Mouse (Mus musculus) ES-E14 (cell line): Measurements from ENCODE around the gene Usp48. TPM values are rescaled to one million over a fixed set of nuclear protein-coding genes. Genes with fewer than 3 reads are reported as not detected.
"Not testable (repeated sequence)": the region's sequence is repeated elsewhere in the genome, so short reads cannot be mapped to it uniquely, and the experiment has no call there.

ENCODE experiments used
- DNase-seq: peaks from one replicate; pipeline ENCODE4 v3.0.0-alpha.2; 2013; ENCODE audit warnings: low read depth, low spot score
- H3K27ac ChIP-seq: 2 replicates; pipeline ENCODE4 v1.5.1; 2012; ENCODE audit warnings: low read depth, mild to moderate bottlenecking, low read length, moderate library complexity, mixed read lengths; ENCODE audit not compliant: poor library complexity, insufficient read depth, severe bottlenecking
- H3K36me3 ChIP-seq: 2 replicates; pipeline ENCODE4 v1.6.1; 2012; ENCODE audit warnings: mild to moderate bottlenecking, low read length, moderate library complexity, mixed read lengths; ENCODE audit not compliant: control insufficient read depth, poor library complexity, insufficient read depth, severe bottlenecking
- H3K4me1 ChIP-seq, 2 experiments: fragments of 150-350 bp in 1 of 2; sonication (generic) in 1 of 2; 2 replicates each; pipeline ENCODE4 v1.6.1; 2012; ENCODE audit warnings: low read length in 2 of 2, mild to moderate bottlenecking in 1 of 2, mixed read lengths in 1 of 2; ENCODE audit not compliant: control insufficient read depth in 2 of 2, insufficient read depth in 2 of 2, poor library complexity in 1 of 2
- H3K4me3 ChIP-seq, 2 experiments: fragments of 150-350 bp in 1 of 2; sonication (generic) in 1 of 2; 2 replicates each; pipeline ENCODE4 v1.5.1; 2012; ENCODE audit warnings: low read length in 2 of 2, low read depth in 1 of 2, mild to moderate bottlenecking in 1 of 2, mixed read lengths in 1 of 2; ENCODE audit not compliant: insufficient read depth in 1 of 2, poor library complexity in 1 of 2, severe bottlenecking in 1 of 2
- H3K9ac ChIP-seq: 2 replicates; pipeline ENCODE4 v1.6.1; 2012; ENCODE audit warnings: low read depth, mild to moderate bottlenecking, low read length, mixed read lengths; ENCODE audit not compliant: poor library complexity, insufficient read depth, severe bottlenecking
- H3K9me3 ChIP-seq: fragments of 150-350 bp; sonication (generic); 2 replicates; pipeline ENCODE4 v1.6.1; 2012; ENCODE audit warnings: low read depth, mild to moderate bottlenecking, low read length; ENCODE audit not compliant: control insufficient read depth, insufficient read depth
- CHD2 ChIP-seq: IDR thresholded peaks from 2 replicates; pipeline ENCODE4 v1.6.1; 2014; ENCODE audit warnings: mild to moderate bottlenecking, low read depth, low read length, inconsistent platforms
- HCFC1 ChIP-seq: IDR thresholded peaks from 2 replicates; pipeline ENCODE4 v1.6.1; 2012; ENCODE audit warnings: low read length, inconsistent platforms, borderline replicate concordance; ENCODE audit not compliant: insufficient read depth
- MAFK ChIP-seq: IDR thresholded peaks from 2 replicates; pipeline ENCODE4 v1.6.1; 2014; ENCODE audit warnings: mild to moderate bottlenecking, low read depth, low read length, inconsistent platforms; ENCODE audit not compliant: insufficient read depth
- ZC3H11A ChIP-seq: IDR thresholded peaks from 2 replicates; pipeline ENCODE4 v1.6.1; 2012; ENCODE audit warnings: low read depth, mild to moderate bottlenecking, inconsistent platforms, low read length, borderline replicate concordance
- ZNF384 ChIP-seq: IDR thresholded peaks from 2 replicates; pipeline ENCODE4 v1.6.1; 2012; ENCODE audit warnings: low read depth, low read length, inconsistent platforms
- in situ Hi-C, 2 experiments: fragments of 600-800 bp; cut with MboI; formaldehyde crosslinking; loops; one replicate each; pipeline ENCODE4 v1.15.1; 2025; ENCODE audit warnings: low sequenced_read_pairs in 2 of 2, inconsistent platforms in 1 of 2; ENCODE audit not compliant: unreplicated experiment in 2 of 2
- total RNA-seq: library from RNA; depleted of rRNA; stranded (reverse); fragments of 300-350 nt; gene quantifications from 2 replicates; pipeline ENCODE4 v1.2.3, GENCODE M21; 2012

The Usp48 gene
- total RNA-seq, 1 experiment: 173 TPM

- Histone ChIP-seq H3K27ac (no peak overlapping the region), H3K9ac (peak overlapping the region; percentile 64), H3K4me3 (peak overlapping the region; percentile 67 to 75), H3K4me1 (peaks cover 0 to 5% of the 10 kb centered on the region in 2 experiments; a peak in 1 of 4 replicates), H3K36me3 (0 out of 2 replicates have a peak, but pooled peaks cover 2% of the 10 kb centered on the region), H3K9me3 (no peaks in the 10 kb centered on the region)
- in situ Hi-C loops: no loop called here
- TF ChIP-seq ZC3H11A (no peak), ZNF384 (no peak), HCFC1 (no peak), CHD2 (no peak), MAFK (no peak)
- DNase-seq: peak; percentile 55
Measured at GRCm38 (mm10) chr4:137578181-137578845, 15.2 kb upstream of the Usp48 start.

- H3K9me3 ChIP-seq: no peaks in the 10 kb centered on the region
Measured at GRCm38 (mm10) chr4:137579789-137580188, 13.8 kb upstream of the Usp48 start.

GRCm38 (mm10) chr4:137580299-137580698, 13.3 kb upstream of the Usp48 start:
- Histone ChIP-seq H3K36me3 (no peaks in the 10 kb centered on the region), H3K9me3 (no peaks in the 10 kb centered on the region), H3K4me3 (no peak overlapping the region), H3K4me1 (peaks cover 0 to 5% of the 10 kb centered on the region in 2 experiments; a peak in 1 of 4 replicates), H3K27ac (no peak overlapping the region), H3K9ac (no peak overlapping the region)
- TF ChIP-seq ZNF384: peak; percentile 65
- no peak for TF ChIP-seq ZC3H11A
- in situ Hi-C loops: no loop called here
- no peak for DNase-seq

More at GRCm38 (mm10) chr4:137579789-137580188, 13.8 kb upstream of the Usp48 start:
- no peak for DNase-seq
- H3K36me3 ChIP-seq: no peaks in the 10 kb centered on the region
- H3K9ac ChIP-seq: no peak overlapping the region
- no peak for TF ChIP-seq MAFK
- no peak for TF ChIP-seq ZNF384
- no peak for TF ChIP-seq ZC3H11A
- TF ChIP-seq HCFC1: no peak
- no peak for TF ChIP-seq CHD2
- no peak overlapping the region for H3K27ac ChIP-seq
- in situ Hi-C loops: no loop called here
- H3K4me3 ChIP-seq: no peak overlapping the region
- H3K4me1 ChIP-seq: peaks cover 0 to 5% of the 10 kb centered on the region in 2 experiments; a peak in 1 of 4 replicates

- H3K9ac ChIP-seq: no peak overlapping the region
- in situ Hi-C loops: no loop called here
- no peaks in the 10 kb centered on the region for H3K9me3 ChIP-seq
- TF ChIP-seq ZNF384 (no peak), HCFC1 (no peak), ZC3H11A (no peak), MAFK (no peak), CHD2 (no peak)
- no peak for DNase-seq
- H3K4me3 ChIP-seq: no peak overlapping the region
- no peak overlapping the region for H3K27ac ChIP-seq
- H3K36me3 ChIP-seq: no peaks in the 10 kb centered on the region
- peaks cover 0 to 5% of the 10 kb centered on the region in 2 experiments; a peak in 1 of 4 replicates for H3K4me1 ChIP-seq
Measured at GRCm38 (mm10) chr4:137581815-137582214, 11.7 kb upstream of the Usp48 start.

- H3K4me1 ChIP-seq, H3K9ac ChIP-seq, H3K4me3 ChIP-seq, H3K9me3 ChIP-seq, in situ Hi-C loops, H3K27ac ChIP-seq, DNase-seq, H3K36me3 ChIP-seq: not testable (repeated sequence)
- TF ChIP-seq ZNF384: peak; percentile 71
Measured at GRCm38 (mm10) chr4:137589095-137589494, 4.5 kb upstream of the Usp48 start.
